Mouse (Mus musculus) CD4-positive, CD25-positive, alpha-beta regulatory T cell, adult 2 months (primary cell): ENCODE measurements around the gene Epb41l2.
A peak's percentile ranks its signal among the peaks of the same experiment; 100 is the strongest.

Experiments
- DNase-seq: peaks from one replicate; pipeline ENCODE4 v3.0.0-alpha.2; 2012; ENCODE audit warnings: low read depth, low spot score

Gene Epb41l2

DNA sequence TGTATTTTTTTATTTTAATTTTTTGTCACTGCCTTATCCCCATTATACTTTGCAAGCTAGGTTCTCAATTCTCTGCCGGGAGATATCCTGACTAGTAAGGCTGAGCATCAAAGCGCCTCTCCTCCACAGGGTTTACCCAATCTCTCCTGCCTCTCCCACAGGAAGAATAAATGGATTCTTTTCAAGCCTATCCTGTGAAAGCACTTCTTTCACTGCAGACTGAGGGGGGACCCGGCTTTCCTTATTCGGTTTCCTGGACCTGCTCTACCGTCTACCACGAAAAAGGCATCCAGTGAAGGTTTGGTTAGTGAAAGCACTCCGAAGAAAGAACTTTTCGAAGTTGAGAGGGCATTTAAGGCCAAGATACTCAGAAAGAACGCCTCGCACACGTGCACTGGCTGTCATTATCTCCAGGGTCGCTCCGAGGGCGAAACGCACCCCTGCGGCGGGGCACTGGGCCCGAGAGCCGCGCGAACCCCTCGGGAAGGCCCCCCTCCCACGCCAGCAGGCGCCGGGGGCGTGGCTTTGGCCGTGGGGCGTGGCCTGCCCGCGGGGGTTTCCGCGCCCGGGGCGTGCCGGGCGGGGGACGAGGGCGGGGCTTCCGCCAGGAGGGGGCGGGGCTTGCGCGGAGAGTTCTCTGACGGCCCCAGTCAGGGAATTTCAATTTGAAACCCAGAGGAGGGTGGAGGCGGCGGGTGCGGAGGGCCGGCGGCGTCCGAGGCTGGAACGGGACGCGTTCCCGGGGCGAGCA lies at the start of gene Epb41l2:
TSS of gene Epb41l2 (plus strand) at position 591 of the 751 bp plus-strand sequence.
- peak; percentile 94 for DNase-seq

DNA sequence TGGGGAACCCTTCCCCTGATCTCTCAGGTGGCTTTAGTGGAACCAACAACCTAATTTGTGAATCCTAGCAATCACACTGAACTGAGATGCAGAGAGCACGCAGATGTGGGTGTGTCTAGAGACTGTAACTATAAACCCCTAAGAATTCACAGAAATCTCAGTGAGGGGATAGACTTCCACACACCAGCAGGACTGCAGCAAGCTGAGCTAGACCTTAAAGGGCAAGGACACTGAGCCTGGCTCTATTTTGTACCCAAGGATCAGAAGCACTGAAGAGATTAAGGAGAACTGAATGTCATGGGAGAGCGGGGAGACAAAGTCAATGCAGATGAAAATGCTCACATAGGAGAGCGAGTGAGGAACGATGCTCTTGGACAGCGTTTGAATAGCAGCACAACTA lies 49.6 kb upstream of the Epb41l2 start:
- DNase-seq: no peak

DNA sequence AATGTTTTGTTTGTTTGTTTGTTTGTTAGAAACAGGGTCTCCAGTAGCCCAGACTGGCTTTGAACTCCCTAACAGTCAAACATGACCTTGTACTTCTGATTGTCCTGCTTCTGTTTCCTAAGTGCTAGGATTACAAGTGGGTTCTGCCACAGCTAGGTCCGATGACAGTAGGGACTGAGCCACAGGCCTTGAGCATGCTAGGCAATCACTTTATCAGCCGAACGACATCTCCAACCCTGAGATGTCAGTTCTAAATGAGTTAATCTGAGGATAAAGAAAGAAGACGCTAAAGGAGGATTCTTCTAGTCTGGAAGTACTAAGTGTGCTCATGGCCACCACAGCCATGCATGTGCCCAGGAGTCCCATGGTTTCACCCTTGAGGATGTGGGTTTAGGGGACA lies 48.9 kb upstream of the Epb41l2 start:
- DNase-seq: no peak

DNA sequence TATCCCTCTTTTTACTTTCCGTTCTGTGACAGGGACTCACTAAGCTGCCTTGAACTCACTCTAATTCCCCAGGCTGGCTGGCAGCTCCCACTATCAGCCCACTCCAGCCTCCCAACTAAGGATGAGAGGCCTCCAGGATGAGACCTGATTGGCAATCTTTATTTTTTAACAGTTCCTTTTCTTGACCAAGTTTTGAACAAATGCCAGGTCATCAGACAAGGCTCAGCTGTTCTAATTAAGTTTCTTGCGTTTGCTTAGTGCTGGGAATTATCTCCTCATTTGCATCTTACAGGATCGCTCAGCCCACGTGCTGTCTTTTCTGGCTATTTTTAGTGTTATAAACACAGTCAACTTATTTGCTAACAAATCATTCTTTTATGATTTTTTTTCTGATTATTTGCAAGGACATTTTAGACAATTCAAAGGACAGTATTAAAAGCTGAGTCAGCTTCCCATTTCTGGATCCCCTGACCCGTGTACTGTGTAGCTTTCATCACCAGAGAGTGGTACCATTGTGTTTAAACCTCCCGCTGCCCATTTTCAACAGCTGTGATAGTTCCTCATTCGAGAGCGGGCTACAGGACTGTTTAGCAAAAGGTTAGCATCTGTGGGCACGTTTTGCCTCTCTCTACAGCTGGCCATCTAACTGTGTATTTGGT lies 47.9 kb upstream of the Epb41l2 start:
- DNase-seq: no peak

DNA sequence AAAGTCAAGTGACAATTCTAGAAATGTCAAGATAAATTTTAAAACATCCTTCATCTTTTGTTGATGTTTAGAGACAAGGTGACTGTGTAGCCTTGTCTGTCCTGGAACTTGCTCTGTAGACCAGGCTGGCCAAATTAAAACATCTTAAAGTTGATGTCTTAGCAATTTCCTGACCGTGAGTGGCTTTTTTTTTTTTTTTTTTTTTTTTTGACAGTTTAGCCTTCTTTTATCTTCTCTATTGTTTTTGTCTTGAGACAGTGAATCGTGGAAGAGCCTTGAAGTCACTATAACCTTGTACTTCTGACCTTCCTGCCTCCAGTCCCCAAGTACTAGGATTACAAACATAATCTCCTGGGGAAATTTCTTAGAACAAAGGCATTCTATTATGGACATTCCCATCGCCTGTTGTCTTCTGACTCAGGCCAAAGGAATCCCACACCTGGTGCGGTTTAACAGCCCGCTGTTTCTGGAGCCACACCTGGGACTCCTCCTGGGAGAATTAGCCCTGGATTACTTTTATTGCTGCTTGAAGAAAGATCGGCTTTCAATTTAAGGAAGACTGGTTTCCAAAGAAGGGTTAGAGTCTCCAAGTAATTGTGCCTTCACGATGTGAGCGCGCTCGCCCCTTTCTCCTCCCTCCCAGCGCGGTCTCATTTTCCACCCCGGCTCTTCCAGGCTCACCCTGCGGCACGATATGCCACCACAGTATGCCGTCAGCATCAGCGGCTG lies 45.6 kb upstream of the Epb41l2 start:
- DNase-seq: no peak

DNA sequence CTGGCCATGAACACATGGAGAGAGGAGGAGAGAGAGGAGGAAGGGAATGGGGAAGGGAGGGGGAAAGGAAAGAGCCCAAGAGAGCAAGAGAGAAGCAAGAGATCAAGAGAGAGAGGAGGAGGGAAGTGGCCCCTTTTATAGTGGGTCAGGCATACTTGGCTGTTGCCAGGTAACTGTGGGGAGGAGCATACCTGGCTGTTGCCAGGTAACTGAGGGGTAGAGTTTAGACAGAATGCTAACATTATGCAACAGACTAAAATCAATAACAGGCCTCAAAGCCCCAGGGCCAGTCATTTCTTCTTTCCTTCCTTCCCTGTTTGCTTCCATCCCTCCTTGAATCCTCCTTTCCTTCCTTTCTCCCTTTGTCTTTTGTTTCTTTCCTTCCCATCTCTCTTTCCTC lies 41.9 kb upstream of the Epb41l2 start:
- no peak for DNase-seq

DNA sequence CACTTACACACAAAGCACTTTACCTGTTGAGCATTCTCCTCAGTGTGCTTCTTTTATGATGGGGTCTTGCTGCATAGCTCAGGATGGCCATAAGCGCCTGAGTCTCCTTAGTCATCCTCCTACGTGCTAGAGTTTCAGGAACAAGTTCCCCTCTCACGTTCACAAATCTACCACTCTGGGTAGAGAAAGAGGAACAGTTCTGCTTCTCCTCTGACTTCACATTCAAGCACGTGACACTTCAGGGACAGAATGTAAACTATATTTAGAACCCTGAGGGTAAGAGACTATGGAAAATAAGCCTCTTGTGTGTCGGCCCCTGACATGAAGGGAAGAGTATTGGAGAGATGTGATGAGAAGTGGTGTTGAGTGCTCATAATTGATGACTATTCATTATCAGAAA lies 41.2 kb upstream of the Epb41l2 start:
- DNase-seq: no peak

DNA sequence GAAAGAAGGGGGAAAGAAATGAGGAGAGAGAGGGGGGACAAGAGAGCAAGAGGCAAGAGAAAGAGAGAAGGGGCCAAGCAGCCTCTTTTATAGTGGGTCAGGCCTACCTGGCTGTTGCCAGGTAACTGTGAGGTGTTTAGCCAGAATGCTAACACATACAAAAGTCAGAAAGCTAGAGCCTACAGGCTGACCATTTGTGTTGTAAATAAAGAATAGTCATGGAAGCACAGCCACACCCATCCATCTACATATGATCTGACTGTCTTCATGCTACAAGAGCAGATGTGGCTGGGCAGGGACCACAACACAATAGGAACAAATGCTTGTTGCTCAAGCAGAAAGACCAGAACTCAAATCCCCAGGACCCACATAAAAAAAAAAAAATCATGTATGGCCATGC lies 40.1 kb upstream of the Epb41l2 start:
- no peak for DNase-seq

DNA sequence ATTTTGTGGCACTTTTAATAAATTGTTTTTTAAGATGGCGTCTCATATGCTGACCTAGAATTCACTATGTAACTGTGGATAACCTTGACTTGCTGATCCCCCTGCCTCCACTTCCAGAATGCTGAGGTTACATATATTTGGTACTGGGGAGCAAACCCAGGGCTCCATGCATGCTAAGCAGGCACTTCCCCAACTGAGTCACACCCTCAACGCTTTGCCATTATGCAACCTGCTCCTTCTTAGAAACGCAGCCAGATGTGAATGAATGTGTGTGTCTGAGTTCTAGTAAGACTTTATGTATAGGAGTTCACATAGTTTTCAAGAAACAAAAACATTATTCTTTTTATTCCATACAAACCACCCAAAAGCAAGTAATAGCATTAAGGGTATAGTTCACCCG lies 38.4 kb upstream of the Epb41l2 start:
- no peak for DNase-seq

DNA sequence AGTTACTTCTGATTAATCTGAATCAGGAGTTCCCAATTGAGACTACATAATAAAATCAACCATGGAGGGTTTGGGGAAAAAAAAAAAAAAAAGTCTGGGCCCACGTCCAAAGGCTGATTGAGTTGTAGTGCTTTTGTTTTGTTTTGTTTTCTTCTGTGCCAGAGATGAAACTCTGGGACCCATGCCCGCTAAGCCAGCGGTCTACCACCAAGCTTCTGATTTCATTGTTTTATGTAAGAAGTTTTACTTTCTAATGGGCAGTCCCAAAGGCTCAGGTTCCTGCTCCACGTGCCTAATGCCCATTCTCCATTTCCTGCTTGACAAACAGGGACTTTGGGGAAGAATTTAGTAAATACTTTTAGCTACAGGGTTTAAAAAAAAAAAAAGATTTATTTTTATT lies 33.9 kb upstream of the Epb41l2 start:
- DNase-seq: no peak

DNA sequence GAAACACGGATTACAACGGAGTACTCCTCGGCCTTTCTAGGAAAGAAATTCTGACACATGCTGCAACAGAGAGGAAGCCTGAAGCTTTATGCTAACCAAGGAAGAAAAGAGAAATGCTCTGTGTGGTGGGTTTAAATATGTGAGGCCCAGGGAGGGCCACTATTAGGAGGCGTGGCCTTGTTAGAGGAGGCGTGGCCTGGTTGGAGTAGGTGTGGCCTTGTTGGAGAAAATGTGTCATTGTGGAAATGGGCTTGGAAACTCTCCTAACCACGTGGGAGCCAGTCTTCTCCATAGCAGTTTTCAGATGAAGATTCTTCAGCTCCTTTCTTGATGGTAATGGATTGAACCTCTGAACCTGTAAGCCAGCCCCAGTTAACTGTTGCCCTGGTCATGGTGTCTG lies 32.1 kb upstream of the Epb41l2 start:
- no peak for DNase-seq

DNA sequence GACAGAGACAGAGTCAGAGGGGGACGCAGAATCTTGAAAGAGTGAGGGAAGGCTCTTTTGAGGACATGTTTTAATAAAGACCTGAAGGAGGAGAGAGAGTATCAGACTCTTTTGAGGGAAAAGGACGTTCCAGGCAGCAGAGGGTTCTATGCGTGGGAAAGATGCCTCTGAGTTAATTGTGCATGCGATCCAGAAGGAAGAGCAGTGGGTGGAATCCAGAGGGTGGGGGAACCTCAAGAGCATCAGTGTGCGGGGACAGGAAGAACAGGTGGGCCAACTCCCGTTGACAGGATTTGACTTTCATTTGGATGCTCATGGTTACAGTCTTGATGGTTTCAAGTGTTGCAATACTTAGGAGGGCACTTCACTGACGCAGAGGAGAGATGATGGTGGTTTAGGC lies 29.5 kb upstream of the Epb41l2 start:
- no peak for DNase-seq

DNA sequence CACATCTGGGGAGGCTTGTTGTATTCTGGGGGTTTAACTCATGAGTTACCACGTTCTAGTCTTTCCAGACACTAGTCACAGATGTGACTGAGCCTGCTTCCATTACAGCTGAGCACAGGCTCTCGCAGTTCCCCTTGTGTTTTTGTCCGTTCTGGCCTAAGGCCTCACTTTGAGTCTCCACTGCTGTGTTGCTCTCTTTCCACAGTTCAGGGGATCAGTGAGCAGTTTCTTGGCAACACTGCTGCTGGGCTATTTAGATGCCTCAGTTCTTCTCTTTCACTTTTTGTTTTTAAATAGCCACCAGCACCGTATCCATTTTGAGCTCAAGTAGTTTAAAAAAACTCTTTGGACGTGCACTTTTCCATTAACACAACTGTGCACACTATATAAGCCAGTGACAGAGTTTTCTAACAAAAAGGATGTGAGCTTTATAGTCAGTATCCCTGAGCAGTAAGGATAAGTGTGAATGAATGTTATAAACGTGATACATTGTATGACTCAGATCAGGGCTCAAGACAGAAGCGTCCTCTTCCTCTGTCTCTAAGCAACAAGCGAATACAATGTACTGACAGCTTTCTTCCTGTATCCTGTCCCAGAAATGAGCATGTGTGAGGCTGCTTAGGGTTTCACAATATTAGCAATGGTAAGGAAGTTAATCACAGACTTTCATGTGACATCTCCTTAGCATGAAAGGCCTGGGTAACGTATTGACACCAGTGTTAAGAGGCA lies 28.1 kb upstream of the Epb41l2 start:
- peak; percentile 19 for DNase-seq

DNA sequence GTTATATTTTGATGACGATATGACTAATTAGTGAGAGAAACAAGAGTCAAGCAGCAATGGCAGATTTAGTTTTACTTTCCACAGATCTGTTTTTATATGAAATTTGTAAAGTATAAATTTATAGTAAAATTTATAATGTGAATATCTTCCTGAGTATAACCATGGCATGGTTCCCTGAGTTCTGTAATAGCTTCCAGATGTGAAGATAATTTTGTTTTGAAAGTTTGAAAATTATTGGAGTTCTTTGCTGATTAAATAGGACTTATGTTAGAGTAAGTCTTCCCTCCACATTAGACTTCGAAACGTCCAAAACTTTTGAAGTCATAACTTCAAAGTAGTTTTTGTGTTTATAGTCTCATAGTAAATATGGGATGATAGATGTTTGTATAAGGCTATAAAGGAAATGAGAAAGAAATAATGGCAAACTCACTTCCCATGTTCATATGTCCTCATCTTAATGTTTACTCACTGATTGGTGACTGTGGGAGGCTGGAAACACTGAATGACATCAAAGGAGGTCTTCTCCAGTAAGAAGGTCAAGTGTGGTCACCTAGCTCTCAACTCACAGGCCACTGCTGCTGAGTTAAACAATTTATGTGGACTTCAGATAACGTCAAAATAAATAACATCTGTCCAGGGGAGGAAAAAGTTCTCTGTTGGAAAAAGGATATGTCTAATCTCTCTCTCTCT lies 26.1 kb upstream of the Epb41l2 start:
- DNase-seq: no peak

DNA sequence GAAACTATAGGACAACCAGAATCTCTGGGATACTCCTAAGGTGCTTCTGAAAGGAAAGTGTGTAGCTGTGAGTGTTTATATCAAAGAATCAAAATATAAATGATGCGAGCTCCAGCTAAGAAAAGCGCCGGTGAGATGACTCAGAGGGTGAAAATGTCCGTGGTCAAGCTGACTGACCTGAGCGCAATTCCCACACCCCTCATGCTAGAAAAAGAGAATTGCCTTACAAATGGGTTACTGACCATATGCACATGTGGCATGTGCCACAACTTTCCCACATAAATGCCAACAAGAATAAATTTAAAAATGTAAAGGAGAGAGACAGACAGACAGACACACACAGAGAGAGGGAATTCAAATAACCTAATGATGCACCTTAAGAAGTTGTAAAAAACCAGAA lies 18.9 kb upstream of the Epb41l2 start:
- no peak for DNase-seq

DNA sequence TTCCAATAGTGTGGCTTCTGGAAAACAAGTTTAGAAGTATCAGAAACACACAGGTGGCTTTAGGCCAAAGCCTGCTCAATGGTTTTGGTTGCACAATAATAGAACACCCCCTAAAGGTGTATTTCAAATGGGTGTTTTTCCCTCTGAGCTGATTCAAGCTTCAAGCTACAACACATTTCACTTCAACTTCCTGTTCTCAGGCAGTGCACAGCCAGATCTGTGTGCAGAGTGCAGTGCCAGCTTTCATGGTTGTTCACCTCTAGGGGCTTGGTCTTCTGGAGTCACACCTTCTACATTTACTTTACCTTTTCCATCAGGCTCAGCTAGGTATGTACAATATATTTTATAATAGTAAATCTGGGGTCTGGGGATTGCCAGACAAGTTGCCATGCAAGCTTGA lies 16.8 kb upstream of the Epb41l2 start:
- DNase-seq: no peak

DNA sequence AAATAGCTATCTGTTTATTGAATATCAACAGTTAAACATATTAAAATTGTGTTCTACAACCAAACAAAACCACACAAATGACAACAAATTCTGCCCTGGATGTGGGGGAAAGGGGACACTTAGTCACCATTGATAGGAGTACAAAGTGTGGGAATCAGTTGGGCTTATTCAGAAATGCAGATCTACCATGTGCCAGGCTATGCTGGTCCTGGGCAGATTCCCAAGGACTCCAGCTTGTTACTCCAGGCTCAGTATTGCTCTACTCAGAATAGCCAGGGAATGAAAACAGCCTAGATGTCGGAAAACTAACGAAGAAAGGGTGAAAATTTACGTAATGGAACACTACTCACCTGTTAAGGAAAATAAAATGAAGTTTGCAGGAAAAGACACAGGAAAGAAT lies 5.7 kb upstream of the Epb41l2 start:
- no peak for DNase-seq

DNA sequence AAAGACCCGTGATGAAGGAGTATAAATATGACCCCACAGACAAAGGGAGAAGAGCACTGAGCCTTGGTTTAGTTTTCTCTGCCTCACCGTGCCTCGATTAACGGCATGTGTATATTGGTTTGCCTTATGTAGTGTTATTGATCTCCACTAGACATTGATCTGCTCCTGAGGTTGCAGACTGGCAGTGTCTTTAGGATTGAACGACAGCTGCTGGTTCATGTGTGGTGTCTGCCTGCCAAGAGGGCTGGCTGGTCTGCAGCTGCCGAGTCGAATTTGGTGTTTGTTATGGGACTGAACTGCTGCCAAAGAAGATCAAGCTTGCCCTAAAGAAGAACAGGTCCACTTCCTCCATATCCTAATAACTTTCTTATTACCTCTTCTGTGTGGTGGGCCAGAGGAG lies 5.2 kb upstream of the Epb41l2 start:
- no peak for DNase-seq

DNA sequence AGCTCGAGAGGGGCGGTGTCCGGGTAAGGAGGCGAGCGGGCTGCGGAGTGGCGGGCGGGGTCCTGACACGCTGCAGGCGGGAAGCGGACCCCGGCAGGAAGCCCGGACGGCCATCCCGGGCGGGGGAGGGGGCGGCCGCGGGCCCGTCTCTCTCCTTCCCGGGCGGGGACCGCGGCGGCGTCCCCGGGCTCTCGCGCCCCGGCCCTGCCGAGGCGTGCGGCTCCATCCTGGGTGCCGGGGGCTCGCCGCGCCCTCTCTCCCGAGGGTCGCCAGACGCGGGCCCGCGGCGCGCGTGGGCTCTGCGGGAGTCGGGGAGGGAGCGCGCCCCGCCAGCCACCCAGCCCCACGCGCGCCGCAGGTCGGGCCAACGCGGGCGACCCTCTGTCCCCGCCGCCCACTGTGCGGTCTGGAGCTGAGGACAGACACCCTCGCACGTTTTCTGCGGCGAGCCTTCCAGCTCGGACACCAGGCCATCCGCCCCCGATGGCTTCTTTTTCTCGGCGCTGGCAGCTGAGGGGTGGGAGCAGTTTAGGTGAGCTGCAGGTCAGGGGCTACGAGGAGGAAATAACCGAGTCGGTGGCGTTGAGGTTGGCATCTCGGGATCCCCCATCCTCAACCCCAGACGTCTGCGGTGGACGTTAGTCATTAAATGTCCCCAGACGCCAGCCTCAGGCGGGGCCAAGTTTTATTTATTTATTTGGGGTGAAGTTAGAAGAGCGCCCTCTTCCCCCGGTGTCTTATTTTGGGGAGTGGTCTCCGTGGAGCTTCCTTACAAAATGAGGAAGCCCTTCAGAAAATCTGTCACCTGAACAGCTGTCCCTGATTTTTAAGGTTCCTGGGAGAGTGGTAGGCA lies 587 bp downstream of the Epb41l2 start:
- DNase-seq: peak; percentile 70

DNA sequence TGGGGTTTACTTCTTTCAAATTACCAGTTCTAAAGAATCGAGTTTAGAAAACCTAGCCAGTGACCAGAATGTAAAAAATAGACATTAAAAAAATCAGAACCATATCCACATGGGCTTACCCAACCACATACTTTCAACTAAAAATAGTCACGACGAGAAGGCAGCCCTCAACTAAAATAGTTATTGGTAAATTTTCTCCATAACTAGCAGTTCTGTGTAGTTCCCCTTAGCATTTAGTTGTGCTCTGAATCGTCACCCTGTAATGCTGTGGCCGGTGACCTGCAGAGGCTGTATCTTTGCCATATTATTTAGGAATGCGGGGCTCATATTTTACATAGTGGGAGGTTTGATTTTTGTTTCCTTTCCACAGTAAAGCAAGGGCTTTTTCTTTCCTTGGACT lies 2.6 kb downstream of the Epb41l2 start:
- no peak for DNase-seq

DNA sequence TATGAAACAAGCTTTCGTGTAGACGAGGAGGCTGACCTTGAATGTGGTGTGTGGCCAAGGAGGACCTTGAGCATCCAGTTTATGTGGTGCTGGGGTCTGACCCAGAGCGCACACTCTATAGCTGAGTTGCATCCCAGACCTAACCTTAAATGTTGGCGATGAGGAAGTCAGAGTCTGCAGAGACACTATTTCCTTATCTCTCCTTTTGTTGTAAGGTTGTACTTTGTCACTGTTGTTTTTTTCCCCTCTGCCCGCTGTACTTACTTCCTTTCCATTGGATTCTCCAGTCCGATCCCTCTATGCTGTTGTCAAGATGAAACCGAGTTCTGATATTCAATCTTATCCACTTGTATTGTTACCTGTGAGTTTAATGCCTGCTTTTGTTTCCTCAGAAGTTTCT lies 5.6 kb downstream of the Epb41l2 start:
- DNase-seq: no peak
